Mouse (Mus musculus): ENCODE results near the gene Tedc2. TPM values are rescaled to one million over a fixed set of nuclear protein-coding genes. Genes with fewer than 3 reads are reported as not detected.

Gene Tedc2
- total and polyA plus RNA-seq, 3 experiments = 2.0 to 3.8 (median 2.0) TPM

GRCm38 (mm10) chr17:24173423-24173822, 47.2 kb downstream of the Tedc2 start:
- TF ChIP-seq EP300 (IDR thresholded peaks at IDR 0.05; ENCODE audit: insufficient read depth, low read depth, low read length) = peak; percentile 72; the same call in 1 of the 2 replicates
- TF ChIP-seq POLR2A (IDR thresholded peaks at IDR 0.05; ENCODE audit: insufficient read depth, low read depth, low read length) = no peak
- peak; percentile 99 for TF ChIP-seq CTCF (IDR thresholded peaks at IDR 0.05)
- peak; percentile 47 to 57 for DNase-seq
- H3K27me3 ChIP-seq (ENCODE audit: control insufficient read depth, insufficient read depth, low read length) = no peaks in the 10 kb centered on the region

DNA sequence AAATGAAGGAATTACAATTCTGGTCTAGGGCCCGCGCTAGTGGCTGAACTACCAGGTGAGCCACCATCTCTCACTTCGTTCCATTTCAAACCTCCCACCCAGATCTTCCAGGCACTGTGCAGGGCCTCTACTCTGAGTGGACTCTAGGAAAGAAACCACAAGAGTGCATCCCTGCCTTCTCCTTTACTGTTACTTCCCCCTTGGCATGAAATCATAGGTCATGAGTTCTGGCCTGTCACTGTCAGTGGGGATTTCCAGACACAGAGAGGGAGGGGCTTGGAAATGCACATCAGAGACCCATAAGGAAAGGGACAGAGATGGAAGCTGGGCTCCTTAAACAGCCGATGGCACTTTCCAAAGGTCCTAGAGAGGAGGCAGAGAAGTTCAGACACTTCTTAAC, 48.9 kb downstream of the Tedc2 start:
- H3K4me3 ChIP-seq = no peak overlapping the region
- no peak overlapping the region for H3K27ac ChIP-seq
- no peaks in the 10 kb centered on the region; the same call in 1 of the 2 replicates for H3K79me2 ChIP-seq (replicated peaks; ENCODE audit: control insufficient read depth, insufficient read depth, low read length)
- WGBS = 78% methylated on average over 4 of the region's 4 CpGs
- TF ChIP-seq CTCF (IDR thresholded peaks at IDR 0.05) = no peak
- TF ChIP-seq POLR2A (IDR thresholded peaks at IDR 0.05; ENCODE audit: insufficient read depth, low read depth, low read length) = no peak
- no peak for TF ChIP-seq EP300 (IDR thresholded peaks at IDR 0.05; ENCODE audit: insufficient read depth, low read depth, low read length)
- no peak for DNase-seq
- no peaks in the 10 kb centered on the region for H3K36me3 ChIP-seq (ENCODE audit: control insufficient read depth, insufficient read depth, low read length)
- no peak overlapping the region for H3K9ac ChIP-seq (ENCODE audit: low read depth, low read length)
- intact Hi-C loops (cut with DNase I) = loop anchor here (1.0 to 5.0 kb wide), 4 partner anchors 81 to 219 kb away; partner anchors contain the start of genes Abca17, Abca3 and Ccnf
- no peaks in the 10 kb centered on the region for H3K27me3 ChIP-seq (ENCODE audit: control insufficient read depth, insufficient read depth, low read length)
- peaks cover 2% of the 10 kb centered on the region; the same call in 1 of the 2 replicates for H3K4me1 ChIP-seq (ENCODE audit: control insufficient read depth, insufficient read depth, low read length)

More at GRCm38 (mm10) chr17:24173423-24173822, 47.2 kb downstream of the Tedc2 start:
- H3K4me1 ChIP-seq (ENCODE audit: control insufficient read depth, insufficient read depth, low read length) = peaks cover 2% of the 10 kb centered on the region; the same call in 1 of the 2 replicates
- 3% methylated on average over 3 of the region's 3 CpGs for WGBS
- intact Hi-C loops (cut with DNase I) = loop anchor here (1.0 to 5.0 kb wide), 4 partner anchors 79 to 217 kb away; partner anchors contain the start of genes Abca17, Abca3 and Ccnf
- H3K9ac ChIP-seq (ENCODE audit: low read depth, low read length) = no peak overlapping the region
- no peak overlapping the region for H3K4me3 ChIP-seq
- no peaks in the 10 kb centered on the region for H3K36me3 ChIP-seq (ENCODE audit: control insufficient read depth, insufficient read depth, low read length)
- H3K27ac ChIP-seq = no peak overlapping the region
- no peaks in the 10 kb centered on the region; the same call in 1 of the 2 replicates for H3K79me2 ChIP-seq (replicated peaks; ENCODE audit: control insufficient read depth, insufficient read depth, low read length)

GRCm38 (mm10) chr17:24170729-24171128, 49.9 kb downstream of the Tedc2 start:
- Histone ChIP-seq H3K4me3 (no peak overlapping the region), H3K9ac (ENCODE audit: low read depth, low read length) (no peak overlapping the region), H3K79me2 (replicated peaks; ENCODE audit: control insufficient read depth, insufficient read depth, low read length) (no peaks in the 10 kb centered on the region; the same call in 1 of the 2 replicates), H3K27me3 (ENCODE audit: control insufficient read depth, insufficient read depth, low read length) (no peaks in the 10 kb centered on the region), H3K4me1 (ENCODE audit: control insufficient read depth, insufficient read depth, low read length) (peaks cover 2% of the 10 kb centered on the region; the same call in 1 of the 2 replicates), H3K36me3 (ENCODE audit: control insufficient read depth, insufficient read depth, low read length) (no peaks in the 10 kb centered on the region), H3K27ac (no peak overlapping the region)
- intact Hi-C loops (cut with DNase I) = loop anchor here (5.0 kb wide), 1 partner anchor 82 kb away; the partner anchor contains the start of gene Ccnf
- TF ChIP-seq EP300 (IDR thresholded peaks at IDR 0.05; ENCODE audit: insufficient read depth, low read depth, low read length) (no peak), CTCF (IDR thresholded peaks at IDR 0.05) (no peak), POLR2A (IDR thresholded peaks at IDR 0.05; ENCODE audit: insufficient read depth, low read depth, low read length) (no peak)
- 48% methylated on average over 5 of the region's 5 CpGs for WGBS
- no peak for DNase-seq

DNA sequence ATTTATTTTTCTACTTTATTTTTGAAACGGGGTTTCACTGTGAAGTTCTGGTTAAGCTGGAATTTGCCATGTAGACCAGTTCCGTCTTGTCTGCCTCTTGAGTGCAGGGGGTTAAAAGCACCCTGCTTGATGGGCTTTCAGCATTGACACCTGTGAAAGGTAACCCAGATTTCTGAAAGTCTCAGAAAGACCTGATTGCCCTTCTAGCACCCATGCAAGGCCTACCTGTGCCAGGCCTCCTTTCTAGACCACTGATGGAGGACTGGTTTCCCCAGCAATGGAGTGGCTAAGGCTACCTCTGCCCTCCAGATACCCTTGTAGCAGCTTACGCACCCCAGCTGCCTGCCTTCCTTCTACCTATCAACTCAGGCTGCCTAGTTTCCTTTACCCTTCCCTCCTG, 50.5 kb downstream of the Tedc2 start:
- no peak for TF ChIP-seq EP300 (IDR thresholded peaks at IDR 0.05; ENCODE audit: insufficient read depth, low read depth, low read length)
- no peak for TF ChIP-seq CTCF (IDR thresholded peaks at IDR 0.05)
- TF ChIP-seq POLR2A (IDR thresholded peaks at IDR 0.05; ENCODE audit: insufficient read depth, low read depth, low read length) = no peak
- WGBS = 55% methylated on average over 3 of the region's 3 CpGs
- Histone ChIP-seq H3K36me3 (ENCODE audit: control insufficient read depth, insufficient read depth, low read length) (no peaks in the 10 kb centered on the region), H3K79me2 (replicated peaks; ENCODE audit: control insufficient read depth, insufficient read depth, low read length) (no peaks in the 10 kb centered on the region; the same call in 1 of the 2 replicates), H3K27ac (peak overlapping the region; percentile 100), H3K4me3 (peak overlapping the region; percentile 92), H3K27me3 (ENCODE audit: control insufficient read depth, insufficient read depth, low read length) (no peaks in the 10 kb centered on the region), H3K4me1 (ENCODE audit: control insufficient read depth, insufficient read depth, low read length) (peaks cover 3% of the 10 kb centered on the region; the same call in 1 of the 2 replicates), H3K9ac (ENCODE audit: low read depth, low read length) (no peak overlapping the region)
- DNase-seq = no peak
- intact Hi-C loops (cut with DNase I) = loop anchor here (5.0 kb wide), 1 partner anchor 82 kb away; the partner anchor contains the start of gene Ccnf

DNA sequence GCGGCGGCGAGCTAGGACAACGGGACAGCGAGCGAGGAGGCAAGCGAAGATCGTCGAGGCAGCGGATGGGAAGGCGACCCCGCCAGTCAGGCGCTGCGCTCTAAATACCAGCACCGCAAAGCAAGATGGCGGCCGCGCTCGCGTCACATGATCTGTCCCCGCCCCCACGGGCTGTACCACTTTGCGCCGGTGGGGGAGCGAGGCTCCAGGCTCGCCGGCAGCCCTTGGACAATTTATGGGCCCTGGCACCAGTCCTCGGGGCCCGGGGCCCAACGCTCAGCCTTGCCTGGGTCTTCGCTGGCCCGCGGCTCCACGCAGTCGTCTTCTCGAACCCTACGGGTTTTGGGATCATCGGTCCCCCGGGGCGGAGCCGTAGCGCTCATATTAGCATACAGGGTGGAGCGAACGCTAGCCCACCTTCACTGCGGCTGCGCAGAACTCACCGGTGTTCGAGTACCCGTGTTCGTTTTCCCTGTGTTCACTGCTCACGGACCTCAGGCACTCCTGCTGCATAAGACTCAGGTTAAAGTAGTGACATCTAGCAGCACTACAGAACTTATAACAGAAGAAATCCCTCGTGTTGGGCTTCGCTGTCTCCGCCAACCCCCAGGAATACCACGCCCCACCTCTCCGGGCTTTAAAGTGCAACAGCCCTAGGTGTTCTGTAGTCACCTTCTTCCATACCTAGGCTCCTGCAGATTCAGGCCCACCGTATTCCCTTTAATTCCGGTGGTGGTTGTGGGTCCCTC, 51.2 kb downstream of the Tedc2 start, which contains the start of gene Atp6v0c:
Gene Atp6v0c, minus strand, starts transcription at position 386 of the 749 bp plus-strand sequence.
- H3K27me3 ChIP-seq (ENCODE audit: control insufficient read depth, insufficient read depth, low read length) = no peaks in the 10 kb centered on the region
- peak; percentile 94 to 96 for DNase-seq
- TF ChIP-seq POLR2A (IDR thresholded peaks at IDR 0.05; ENCODE audit: insufficient read depth, low read depth, low read length) (peak; percentile 83), EP300 (IDR thresholded peaks at IDR 0.05; ENCODE audit: insufficient read depth, low read depth, low read length) (peak; percentile 53; the same call in 1 of the 2 replicates), CTCF (IDR thresholded peaks at IDR 0.05) (peak; percentile 62)
- H3K4me3 ChIP-seq = peak within 1 kb of the TSS; percentile 92
- peak within 1 kb of the TSS; percentile 100 for H3K27ac ChIP-seq
- peaks cover 5% of the 10 kb centered on the region for H3K4me1 ChIP-seq (ENCODE audit: control insufficient read depth, insufficient read depth, low read length)
- peak within 1 kb of the TSS; percentile 84 for H3K9ac ChIP-seq (ENCODE audit: low read depth, low read length)
- intact Hi-C loops (cut with DNase I) = loop anchor here (5.0 kb wide), 1 partner anchor 83 kb away; the partner anchor contains the start of gene Ccnf
- no peaks in the 10 kb centered on the region; the same call in 1 of the 2 replicates for H3K79me2 ChIP-seq (replicated peaks; ENCODE audit: control insufficient read depth, insufficient read depth, low read length)
- no peaks in the 10 kb centered on the region for H3K36me3 ChIP-seq (ENCODE audit: control insufficient read depth, insufficient read depth, low read length)
- under 1% methylated on average over 58 of the region's 58 CpGs for WGBS
